Mouse (Mus musculus) erythroblast, embryonic 14.5 days (primary cell): ENCODE results near the gene Itsn1.

Experiments
- GATA1 ChIP-seq: IDR thresholded peaks from 2 replicates; pipeline ENCODE4 v1.6.1; 2012; ENCODE audit warnings: low read length, inconsistent platforms, mixed read lengths
- TAL1 ChIP-seq: IDR thresholded peaks from 3 replicates; pipeline ENCODE4 v1.6.1; 2012; ENCODE audit warnings: low read length, inconsistent platforms, mixed read lengths

DNA sequence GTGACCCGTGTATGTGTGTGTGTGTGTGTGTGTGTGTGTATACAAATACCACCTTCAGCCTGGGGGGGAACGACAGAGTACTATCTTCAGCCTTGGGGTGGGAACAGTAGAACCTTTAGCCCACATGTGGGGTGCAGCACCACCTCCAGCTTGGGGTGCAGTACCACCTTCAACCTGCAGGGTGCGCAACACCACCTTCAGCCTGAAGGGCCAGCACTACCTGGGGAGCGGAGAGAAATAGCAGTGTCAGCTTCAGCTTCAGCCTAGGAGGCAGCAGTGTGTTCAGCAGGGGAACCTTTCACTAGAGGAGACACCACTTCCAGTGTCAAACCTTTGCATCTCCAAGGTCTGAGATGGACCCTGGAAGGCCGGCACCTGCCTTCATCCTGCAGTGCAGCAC is 155.1 kb downstream of the Itsn1 start:
- TF ChIP-seq TAL1 (no peak), GATA1 (no peak)
